ENCODE assay signal across 29 mouse cellular contexts in the genomic region with DNA sequence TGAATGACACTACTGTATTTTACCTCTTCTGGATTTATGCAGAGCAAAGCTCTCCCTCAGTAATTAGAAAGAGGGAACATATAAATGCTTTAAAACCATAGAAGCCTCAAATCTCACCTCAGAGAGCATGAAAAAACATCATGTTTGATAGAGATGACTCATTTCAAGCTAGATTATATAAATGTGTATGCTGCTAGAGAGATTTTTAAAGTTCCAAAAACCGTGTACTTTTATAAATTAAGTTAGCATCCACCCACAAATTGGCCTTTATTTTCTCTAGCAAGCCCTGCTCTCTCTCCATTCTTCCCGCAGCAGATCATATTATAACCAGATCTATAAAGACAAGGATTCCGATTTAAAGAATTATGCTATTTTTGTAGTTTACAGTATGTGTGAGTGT.
"Had no signal": no experiment of that assay in that cellular context is flagged by ENCODE, and none has a peak within 500 bp of the region (broad histone marks: within the 10 kb centered on the region; RNA-seq: fewer than 3 reads in every experiment).

No protein-coding gene starts in this region.

- H3K4me3 ChIP-seq: limb, embryonic 10.5 days; limb, embryonic 12.5 days; limb, embryonic 13.5 days; limb, embryonic 15.5 days; liver, embryonic 12.5 days; liver, embryonic 13.5 days; liver, embryonic 15.5 days; lung, embryonic 15.5 days; megakaryocyte, embryonic 14.5 days; midbrain, embryonic 10.5 days; midbrain, embryonic 12.5 days; midbrain, embryonic 13.5 days; midbrain, embryonic 15.5 days; myocyte; neural tube, embryonic 12.5 days had no signal

- H3K27ac ChIP-seq: limb, embryonic 10.5 days; limb, embryonic 12.5 days; limb, embryonic 13.5 days; limb, embryonic 15.5 days; liver, embryonic 12.5 days; liver, embryonic 13.5 days; liver, embryonic 14.5 days; liver, embryonic 15.5 days; lung, embryonic 15.5 days; macrophage; midbrain, embryonic 10.5 days; midbrain, embryonic 12.5 days; midbrain, embryonic 13.5 days; midbrain, embryonic 15.5 days; neural tube, embryonic 12.5 days had no signal

- DNase-seq: liver; liver, embryonic 13.5 days; liver, postnatal 0 days; lung, adult 18-20 months; lung, adult 2 months; lung, embryonic 14.5 days; lung, postnatal 10 days; lung, postnatal 14 days; lung, postnatal 36 days; lung, postnatal 4 days; midbrain, embryonic 14.5 days had no signal

- ATAC-seq: liver, embryonic 12.5 days; liver, postnatal 0 days; lung, postnatal 0 days; midbrain, embryonic 13.5 days; midbrain, embryonic 15.5 days; midbrain, embryonic 16.5 days had no signal
